Mouse (Mus musculus) lung, postnatal 0 days (tissue): Measurements from ENCODE around the gene Mlana.

Experiments
- CTCF ChIP-seq: IDR thresholded peaks from 2 replicates; pipeline ENCODE4 v1.5.1; 2016; ENCODE audit warnings: antibody characterized with exemption, mild to moderate bottlenecking
- EP300 ChIP-seq: IDR thresholded peaks from 2 replicates; pipeline ENCODE4 v1.6.1; 2016; ENCODE audit warnings: antibody characterized with exemption, mild to moderate bottlenecking, control low read depth

GRCm38 (mm10) chr19:29717854-29718253 lies 20.2 kb downstream of the Mlana start:
- TF ChIP-seq CTCF (no peak), EP300 (no peak)
